Mouse (Mus musculus): ENCODE data around the gene Nrxn3.

DNA sequence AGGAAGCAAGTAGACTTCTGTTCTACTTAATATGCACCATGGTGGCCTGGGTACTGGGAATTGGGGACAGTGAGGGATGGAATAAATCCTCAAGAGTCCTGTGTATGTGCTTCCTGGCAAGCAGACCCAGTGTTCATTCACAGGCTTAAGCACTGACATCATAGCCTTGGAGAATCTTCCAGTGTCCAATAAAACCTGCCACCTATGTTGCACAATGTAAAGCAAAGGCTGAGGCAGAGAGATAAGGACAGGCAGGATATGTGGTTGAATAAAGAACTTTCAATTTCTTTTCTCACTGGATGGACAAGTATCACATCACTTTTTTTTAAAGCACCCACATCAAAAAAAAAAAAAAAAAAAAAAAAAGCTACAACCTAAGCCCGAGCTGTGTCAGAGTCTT lies 1240.4 kb downstream of the Nrxn3 start:
- TF ChIP-seq CTCF (IDR thresholded peaks at IDR 0.05; ENCODE audit: low read depth, low read length), result no peak
- TF ChIP-seq POLR2A (IDR thresholded peaks at IDR 0.05; ENCODE audit: borderline replicate concordance, low read depth, low read length), result no peak
